Mouse (Mus musculus) adrenal gland, postnatal 14 days (tissue): ENCODE data around the gene Gbp5. TPM values are rescaled to one million over a fixed set of nuclear protein-coding genes. Genes with fewer than 3 reads are reported as not detected.

ENCODE experiments used
- DNase-seq: peaks from one replicate; pipeline ENCODE4 v3.0.0; 2021; ENCODE audit warnings: mixed read lengths
- long read RNA-seq, 2 experiments: library from polyadenylated mRNA; stranded (forward); transcript quantifications; one replicate each; pipeline ENCODE4 v2.0.0; 2021
- total RNA-seq: library from RNA; stranded (reverse); gene quantifications from 2 replicates; pipeline ENCODE4 v1.2.3, GENCODE M21; 2021

Gbp5 gene
- total RNA-seq, result 2.6 and 5.7 TPM in 2 replicates
- long read RNA-seq, experiment 1, result 0 reads
- long read RNA-seq, experiment 2, result 0 reads

- DNase-seq, result peak; percentile 71
Measured at GRCm38 (mm10) chr3:142493536-142494061, at the start of gene Gbp5. Gbp5 (plus strand) TSS chr3:142493978.

GRCm38 (mm10) chr3:142454198-142454597 lies 39.6 kb upstream of the Gbp5 start:
- DNase-seq, result no peak

- no peak for DNase-seq
Measured at GRCm38 (mm10) chr3:142459241-142459640, 34.5 kb upstream of the Gbp5 start.

GRCm38 (mm10) chr3:142462764-142463751 lies 30.7 kb upstream of the Gbp5 start:
- no peak for DNase-seq

- peak; percentile 29 for DNase-seq
Measured at GRCm38 (mm10) chr3:142474349-142474983, 19.3 kb upstream of the Gbp5 start.

GRCm38 (mm10) chr3:142475913-142476312 lies 17.9 kb upstream of the Gbp5 start:
- DNase-seq, result peak; percentile 70

- no peak for DNase-seq
Measured at GRCm38 (mm10) chr3:142477866-142478265, 15.9 kb upstream of the Gbp5 start.

- no peak for DNase-seq
Measured at GRCm38 (mm10) chr3:142478360-142478759, 15.4 kb upstream of the Gbp5 start.

GRCm38 (mm10) chr3:142490465-142490864 lies 3.3 kb upstream of the Gbp5 start:
- DNase-seq, result peak; percentile 86

- DNase-seq, result no peak
Measured at GRCm38 (mm10) chr3:142495146-142495655, 1.4 kb downstream of the Gbp5 start.

GRCm38 (mm10) chr3:142496113-142497101 lies 2.6 kb downstream of the Gbp5 start:
- DNase-seq, result no peak

GRCm38 (mm10) chr3:142497123-142497841 lies 3.5 kb downstream of the Gbp5 start:
- DNase-seq, result no peak

GRCm38 (mm10) chr3:142498941-142499340 lies 5.2 kb downstream of the Gbp5 start:
- DNase-seq, result no peak

GRCm38 (mm10) chr3:142528116-142528515 lies 34.3 kb downstream of the Gbp5 start:
- DNase-seq, result peak; percentile 15

GRCm38 (mm10) chr3:142529597-142529996 lies 35.8 kb downstream of the Gbp5 start:
- DNase-seq, result no peak

- DNase-seq, result peak; percentile 50
Measured at GRCm38 (mm10) chr3:142530087-142530953, 36.5 kb downstream of the Gbp5 start, which contains the start of gene Gbp7. Gbp7 (plus strand) TSS chr3:142530342.

GRCm38 (mm10) chr3:142531595-142531994 lies 37.8 kb downstream of the Gbp5 start:
- DNase-seq, result no peak

- no peak for DNase-seq
Measured at GRCm38 (mm10) chr3:142533185-142533584, 39.4 kb downstream of the Gbp5 start.

GRCm38 (mm10) chr3:142535667-142536066 lies 41.9 kb downstream of the Gbp5 start:
- DNase-seq, result no peak

- DNase-seq, result no peak
Measured at GRCm38 (mm10) chr3:142541391-142541790, 47.6 kb downstream of the Gbp5 start.
